Mouse (Mus musculus) myocyte (in vitro differentiated cells): ENCODE results near the gene A930018P22Rik. TPM values are rescaled to one million over a fixed set of nuclear protein-coding genes. Genes with fewer than 3 reads are reported as not detected.
"Not testable (repeated sequence)": the region's sequence is repeated elsewhere in the genome, so short reads cannot be mapped to it uniquely, and the experiment has no call there.

ENCODE experiments used
- H3K27me3 ChIP-seq: one replicate; pipeline ENCODE4 v1.6.1; 2011; ENCODE audit not compliant: control insufficient read depth, insufficient read depth, insufficient read length
- H3K36me3 ChIP-seq: one replicate; pipeline ENCODE4 v1.6.1; 2011; ENCODE audit not compliant: control insufficient read depth, insufficient read depth
- H3K4me2 ChIP-seq: one replicate; pipeline ENCODE4 v1.6.1; 2011; ENCODE audit warnings: low read depth, control low read depth
- H3K4me3 ChIP-seq: one replicate; pipeline ENCODE4 v1.5.1; 2011; ENCODE audit warnings: mild to moderate bottlenecking, control low read depth, moderate library complexity
- H3K79me2 ChIP-seq: one replicate; pipeline ENCODE4 v1.6.1; 2011; ENCODE audit not compliant: control insufficient read depth, insufficient read depth
- H3ac ChIP-seq: one replicate; pipeline ENCODE4 v1.6.1; 2011; ENCODE audit not compliant: control insufficient read depth, insufficient read length
- CEBPB ChIP-seq: IDR thresholded peaks from 2 replicates; pipeline ENCODE4 v1.6.1; 2011; ENCODE audit warnings: mild to moderate bottlenecking, moderate library complexity; ENCODE audit not compliant: poor library complexity, insufficient read depth, severe bottlenecking
- E2F4 ChIP-seq: IDR thresholded peaks from one replicate; pipeline ENCODE4 v1.6.1; 2011; ENCODE audit warnings: mild to moderate bottlenecking, control low read depth, moderate library complexity; ENCODE audit not compliant: insufficient read depth
- MAX ChIP-seq: IDR thresholded peaks from one replicate; pipeline ENCODE4 v1.6.1; 2011; ENCODE audit warnings: low read depth, mild to moderate bottlenecking, control low read depth
- MYOD1 ChIP-seq, 3 experiments: IDR thresholded peaks; one replicate each; pipeline ENCODE4 v1.6.1; 2011; ENCODE audit warnings: control low read depth in 2 of 3, low read depth in 2 of 3, mild to moderate bottlenecking in 2 of 3, moderate library complexity in 1 of 3; ENCODE audit not compliant: insufficient read length in 2 of 3, control insufficient read depth in 1 of 3
- MYOG ChIP-seq, 3 experiments: IDR thresholded peaks; one replicate each; pipeline ENCODE4 v1.6.1; 2011; ENCODE audit warnings: control low read depth in 2 of 3, low read depth in 2 of 3, mild to moderate bottlenecking in 2 of 3; ENCODE audit not compliant: insufficient read length in 2 of 3, control insufficient read depth in 1 of 3, insufficient read depth in 1 of 3
- POLR2A ChIP-seq: IDR thresholded peaks from one replicate; pipeline ENCODE4 v1.6.1; 2011; ENCODE audit warnings: low read depth, mild to moderate bottlenecking, control low read depth, moderate library complexity; ENCODE audit not compliant: insufficient read length
- POLR2AphosphoS2 ChIP-seq: IDR thresholded peaks from one replicate; pipeline ENCODE4 v1.6.1; 2011; ENCODE audit warnings: low read depth, control low read depth; ENCODE audit not compliant: insufficient read length
- REST ChIP-seq: IDR thresholded peaks from one replicate; pipeline ENCODE4 v1.6.1; 2011; ENCODE audit warnings: mild to moderate bottlenecking, control low read depth, moderate library complexity; ENCODE audit not compliant: insufficient read depth, insufficient read length
- SRF ChIP-seq: IDR thresholded peaks from one replicate; pipeline ENCODE4 v1.6.1; 2011; ENCODE audit warnings: low read depth; ENCODE audit not compliant: control insufficient read depth, insufficient read length
- TCF12 ChIP-seq: IDR thresholded peaks from one replicate; pipeline ENCODE4 v1.6.1; 2011; ENCODE audit warnings: mild to moderate bottlenecking, control low read depth; ENCODE audit not compliant: poor library complexity, insufficient read depth, severe bottlenecking
- TCF3 ChIP-seq: IDR thresholded peaks from one replicate; pipeline ENCODE4 v1.6.1; 2011; ENCODE audit warnings: low read depth, control low read depth; ENCODE audit not compliant: insufficient read length
- USF1 ChIP-seq: IDR thresholded peaks from one replicate; pipeline ENCODE4 v1.6.1; 2011; ENCODE audit warnings: low read depth, mild to moderate bottlenecking, control low read depth, moderate library complexity
- polyA plus RNA-seq: library from polyadenylated mRNA; unstranded; fragments of >200 nt; fragmentation: generic; extraction: Trizol; gene quantifications from one replicate; pipeline ENCODE4 v1.2.1, GENCODE M21; 2012; ENCODE audit warnings: missing spikeins

Gene A930018P22Rik
- polyA plus RNA-seq, 1 experiment: 0.08 TPM

GRCm38 (mm10) chr2:104099231-104099585 lies 23.4 kb upstream of the A930018P22Rik start:
- Histone ChIP-seq H3K27me3 (no peaks in the 10 kb centered on the region), H3K79me2 (no peaks in the 10 kb centered on the region), H3K36me3 (no peaks in the 10 kb centered on the region), H3ac (no peak overlapping the region), H3K4me2 (no peak overlapping the region), H3K4me3 (no peak overlapping the region)
- TF ChIP-seq POLR2A: no peak
- no peak for TF ChIP-seq MYOD1 (IDR thresholded peaks at IDR 0.05; ENCODE audit: control insufficient read depth in 1 of 3, insufficient read length in 2 of 3, low read depth in 2 of 3)
- no peak for TF ChIP-seq CEBPB
- no peak for TF ChIP-seq TCF12
- TF ChIP-seq TCF3: no peak
- no peak for TF ChIP-seq POLR2AphosphoS2

GRCm38 (mm10) chr2:104099946-104100345 lies 22.6 kb upstream of the A930018P22Rik start:
- no peak overlapping the region for H3K4me3 ChIP-seq
- H3K4me2 ChIP-seq: no peak overlapping the region
- no peaks in the 10 kb centered on the region for H3K79me2 ChIP-seq
- no peaks in the 10 kb centered on the region for H3K36me3 ChIP-seq
- H3ac ChIP-seq: no peak overlapping the region
- TF ChIP-seq POLR2AphosphoS2 (no peak), MYOD1 (IDR thresholded peaks at IDR 0.05; ENCODE audit: control insufficient read depth in 1 of 3, insufficient read length in 2 of 3, low read depth in 2 of 3) (no peak), REST (no peak), TCF12 (no peak), POLR2A (no peak), MAX (no peak)
- H3K27me3 ChIP-seq: no peaks in the 10 kb centered on the region

GRCm38 (mm10) chr2:104104800-104105199 lies 17.8 kb upstream of the A930018P22Rik start:
- TF ChIP-seq CEBPB (no peak), TCF12 (no peak), SRF (no peak), TCF3 (no peak), MAX (no peak), REST (no peak), POLR2AphosphoS2 (no peak), E2F4 (no peak), USF1 (no peak), MYOD1 (IDR thresholded peaks at IDR 0.05; ENCODE audit: control insufficient read depth in 1 of 3, insufficient read length in 2 of 3, low read depth in 2 of 3) (no peak), POLR2A (no peak)
- H3K79me2 ChIP-seq: no peaks in the 10 kb centered on the region
- no peaks in the 10 kb centered on the region for H3K36me3 ChIP-seq
- H3K4me2 ChIP-seq: no peak overlapping the region
- H3ac ChIP-seq: no peak overlapping the region
- no peaks in the 10 kb centered on the region for H3K27me3 ChIP-seq
- H3K4me3 ChIP-seq: no peak overlapping the region

- not testable (repeated sequence) for H3K36me3 ChIP-seq, H3K27me3 ChIP-seq, H3ac ChIP-seq, H3K79me2 ChIP-seq, H3K4me2 ChIP-seq, H3K4me3 ChIP-seq
Measured at GRCm38 (mm10) chr2:104109021-104109420, 13.5 kb upstream of the A930018P22Rik start.

- Histone ChIP-seq H3K79me2 (no peaks in the 10 kb centered on the region), H3K27me3 (no peaks in the 10 kb centered on the region), H3K4me2 (no peak overlapping the region), H3K4me3 (no peak overlapping the region), H3ac (no peak overlapping the region), H3K36me3 (no peaks in the 10 kb centered on the region)
- TF ChIP-seq CEBPB (no peak), USF1 (no peak), MYOD1 (IDR thresholded peaks at IDR 0.05; ENCODE audit: control insufficient read depth in 1 of 3, insufficient read length in 2 of 3, low read depth in 2 of 3) (no peak), SRF (no peak)
Measured at GRCm38 (mm10) chr2:104109528-104109927, 13.0 kb upstream of the A930018P22Rik start.

- no peaks in the 10 kb centered on the region for H3K79me2 ChIP-seq
- no peak overlapping the region for H3K4me3 ChIP-seq
- no peak overlapping the region for H3ac ChIP-seq
- no peaks in the 10 kb centered on the region for H3K36me3 ChIP-seq
- H3K4me2 ChIP-seq: no peak overlapping the region
- H3K27me3 ChIP-seq: no peaks in the 10 kb centered on the region
- TF ChIP-seq E2F4 (no peak), MYOG (IDR thresholded peaks at IDR 0.05; ENCODE audit: control insufficient read depth in 1 of 3, insufficient read depth in 1 of 3, insufficient read length in 2 of 3, low read depth in 2 of 3) (no peak), USF1 (no peak), POLR2A (no peak), POLR2AphosphoS2 (no peak), CEBPB (no peak), MYOD1 (IDR thresholded peaks at IDR 0.05; ENCODE audit: control insufficient read depth in 1 of 3, insufficient read length in 2 of 3, low read depth in 2 of 3) (no peak), SRF (no peak), MAX (no peak), TCF3 (no peak), TCF12 (no peak), REST (no peak)
Measured at GRCm38 (mm10) chr2:104110031-104110430, 12.5 kb upstream of the A930018P22Rik start.

GRCm38 (mm10) chr2:104111170-104111797 lies 11.3 kb upstream of the A930018P22Rik start:
- H3K27me3 ChIP-seq, H3K36me3 ChIP-seq: not testable (repeated sequence)

GRCm38 (mm10) chr2:104113563-104113962 lies 9.0 kb upstream of the A930018P22Rik start:
- not testable (repeated sequence) for H3ac ChIP-seq, H3K36me3 ChIP-seq

More at GRCm38 (mm10) chr2:104111170-104111797, 11.3 kb upstream of the A930018P22Rik start:
- not testable (repeated sequence) for H3K79me2 ChIP-seq, H3ac ChIP-seq, H3K4me2 ChIP-seq, H3K4me3 ChIP-seq

More at GRCm38 (mm10) chr2:104113563-104113962, 9.0 kb upstream of the A930018P22Rik start:
- not testable (repeated sequence) for H3K4me3 ChIP-seq, H3K79me2 ChIP-seq, H3K27me3 ChIP-seq, H3K4me2 ChIP-seq
